Mouse (Mus musculus) intestine, postnatal 0 days (tissue): ENCODE measurements around the gene Ablim1. TPM values are rescaled to one million over a fixed set of nuclear protein-coding genes. Genes with fewer than 3 reads are reported as not detected.

Experiments used
- ATAC-seq: fragments of 200-750 bp; cut with Nextera tagmentation; 2 replicates; pipeline ENCODE4 v1.8.0; 2017; ENCODE audit warnings: mild to moderate bottlenecking, moderate TSS enrichment, moderate library complexity
- H3K27ac ChIP-seq: fragments of 300-500 bp; sonication (generic); 2 replicates; pipeline ENCODE4 v1.5.1; 2014; ENCODE audit warnings: mild to moderate bottlenecking, low read depth, low read length, moderate library complexity
- H3K27me3 ChIP-seq: fragments of 300-500 bp; sonication (generic); replicated peaks from 2 replicates; pipeline ENCODE4 v1.6.1; 2014; ENCODE audit warnings: low read length, mixed read lengths; ENCODE audit not compliant: control insufficient read depth, insufficient read depth
- H3K36me3 ChIP-seq: fragments of 300-500 bp; sonication (generic); 2 replicates; pipeline ENCODE4 v1.6.1; 2014; ENCODE audit warnings: mild to moderate bottlenecking, moderate library complexity; ENCODE audit not compliant: control insufficient read depth, insufficient read depth
- H3K4me1 ChIP-seq: fragments of 300-500 bp; sonication (generic); replicated peaks from 2 replicates; pipeline ENCODE4 v1.6.1; 2014; ENCODE audit warnings: antibody characterized with exemption, low read length, mixed read lengths; ENCODE audit not compliant: control insufficient read depth, insufficient read depth
- H3K4me2 ChIP-seq: fragments of 300-500 bp; sonication (generic); replicated peaks from 2 replicates; pipeline ENCODE4 v1.6.1; 2014; ENCODE audit warnings: low read depth, mild to moderate bottlenecking, moderate library complexity
- H3K4me3 ChIP-seq: fragments of 300-500 bp; sonication (generic); 2 replicates; pipeline ENCODE4 v1.5.1; 2014; ENCODE audit warnings: low read depth, low read length
- H3K9ac ChIP-seq: fragments of 300-500 bp; sonication (generic); 2 replicates; pipeline ENCODE4 v1.6.1; 2014; ENCODE audit warnings: mild to moderate bottlenecking, low read depth, low read length
- H3K9me3 ChIP-seq: fragments of 300-500 bp; sonication (generic); 2 replicates; pipeline ENCODE4 v1.6.1; 2016; ENCODE audit warnings: mixed run types; ENCODE audit not compliant: control insufficient read depth
- CTCF ChIP-seq: sonication (generic); IDR thresholded peaks from 2 replicates; pipeline ENCODE4 v1.5.1; 2016; ENCODE audit warnings: low read depth, mild to moderate bottlenecking, control low read depth, antibody characterized with exemption, moderate library complexity
- WGBS: fragments of 180-500 bp; shearing (Covaris S2); extraction: QIAGEN DNeasy Blood & Tissue Kit; methylation state at CpG from one replicate; pipeline ENCODE4 v1.1.7; 2014; 5-methylcytosine and 5-hydroxymethylcytosine counted together
- polyA plus RNA-seq: library from polyadenylated mRNA; unstranded; fragments of >200 nt; fragmentation: Nextera tagmentation; extraction: Ambion mirVana; gene quantifications from 2 replicates; pipeline ENCODE4 v1.2.1, GENCODE M21; 2015

The Ablim1 gene
- polyA plus RNA-seq, 1 experiment from 2014 or later: 24.4 TPM

- ATAC-seq: no peak
- no peak overlapping the region for H3K4me2 ChIP-seq
- H3K9me3 ChIP-seq: no peaks in the 10 kb centered on the region
- no peaks in the 10 kb centered on the region for H3K36me3 ChIP-seq
- H3K4me1 ChIP-seq: peaks cover 7% of the 10 kb centered on the region; the same call in 1 of the 2 replicates
- 72% methylated on average over 12 of the region's 12 CpGs for WGBS
- no peaks in the 10 kb centered on the region for H3K27me3 ChIP-seq
- no peak overlapping the region for H3K4me3 ChIP-seq
- no peak for TF ChIP-seq CTCF
- no peak overlapping the region for H3K9ac ChIP-seq
- no peak overlapping the region for H3K27ac ChIP-seq
These were observed 116.2 kb downstream of the Ablim1 start for GRCm38 (mm10) chr19:57198531-57198930.

GRCm38 (mm10) chr19:57198029-57198428 is 116.7 kb downstream of the Ablim1 start:
- no peaks in the 10 kb centered on the region for H3K27me3 ChIP-seq
- peak overlapping the region; percentile 82 for H3K4me2 ChIP-seq
- H3K36me3 ChIP-seq: no peaks in the 10 kb centered on the region
- peaks cover 7% of the 10 kb centered on the region; the same call in 1 of the 2 replicates for H3K4me1 ChIP-seq
- WGBS: 29% methylated on average over 5 of the region's 5 CpGs
- no peak for TF ChIP-seq CTCF
- no peak for ATAC-seq
- 0 out of 2 replicates have a peak overlapping the region, but pooled peaks have one; percentile 40 for H3K9ac ChIP-seq
- H3K4me3 ChIP-seq: no peak overlapping the region
- H3K9me3 ChIP-seq: no peaks in the 10 kb centered on the region
- no peak overlapping the region for H3K27ac ChIP-seq

GRCm38 (mm10) chr19:57197043-57197817 is 117.5 kb downstream of the Ablim1 start:
- peaks cover 7% of the 10 kb centered on the region; the same call in 1 of the 2 replicates for H3K4me1 ChIP-seq
- peak overlapping the region; percentile 40; the same call in 1 of the 2 replicates for H3K9ac ChIP-seq
- peak overlapping the region; percentile 45 for H3K4me3 ChIP-seq
- H3K36me3 ChIP-seq: no peaks in the 10 kb centered on the region
- 1% methylated on average over 36 of the region's 37 CpGs for WGBS
- peak overlapping the region; percentile 82 for H3K4me2 ChIP-seq
- no peak for TF ChIP-seq CTCF
- H3K27ac ChIP-seq: peak overlapping the region; percentile 23; the same call in 1 of the 2 replicates
- peak; percentile 69 for ATAC-seq
- no peaks in the 10 kb centered on the region for H3K9me3 ChIP-seq
- H3K27me3 ChIP-seq: no peaks in the 10 kb centered on the region

GRCm38 (mm10) chr19:57196616-57197015 is 118.1 kb downstream of the Ablim1 start:
- H3K4me2 ChIP-seq: peak overlapping the region; percentile 82
- H3K36me3 ChIP-seq: no peaks in the 10 kb centered on the region
- 0 out of 2 replicates have a peak overlapping the region, but pooled peaks have one; percentile 40 for H3K9ac ChIP-seq
- H3K4me1 ChIP-seq: peaks cover 7% of the 10 kb centered on the region; the same call in 1 of the 2 replicates
- ATAC-seq: no peak
- H3K9me3 ChIP-seq: no peaks in the 10 kb centered on the region
- WGBS: 26% methylated on average over 8 of the region's 8 CpGs
- H3K27me3 ChIP-seq: no peaks in the 10 kb centered on the region
- H3K27ac ChIP-seq: no peak overlapping the region
- no peak for TF ChIP-seq CTCF
- H3K4me3 ChIP-seq: peak overlapping the region; percentile 45; the same call in 1 of the 2 replicates

- H3K9me3 ChIP-seq: no peaks in the 10 kb centered on the region
- TF ChIP-seq CTCF: no peak
- no peak overlapping the region for H3K27ac ChIP-seq
- H3K4me3 ChIP-seq: no peak overlapping the region
- H3K4me2 ChIP-seq: no peak overlapping the region; the same call in 1 of the 2 replicates
- no peak overlapping the region for H3K9ac ChIP-seq
- no peaks in the 10 kb centered on the region for H3K27me3 ChIP-seq
- H3K4me1 ChIP-seq: peaks cover 5% of the 10 kb centered on the region; the same call in 1 of the 2 replicates
- no peaks in the 10 kb centered on the region for H3K36me3 ChIP-seq
- 92% methylated on average over 11 of the region's 11 CpGs for WGBS
- ATAC-seq: no peak
These were observed 119.4 kb downstream of the Ablim1 start for GRCm38 (mm10) chr19:57195169-57195930.

GRCm38 (mm10) chr19:57193958-57194357 is 120.8 kb downstream of the Ablim1 start:
- TF ChIP-seq CTCF: peak; percentile 83
- no peak for ATAC-seq
- Histone ChIP-seq H3K27me3 (no peaks in the 10 kb centered on the region), H3K4me3 (no peak overlapping the region), H3K27ac (no peak overlapping the region), H3K4me1 (peaks cover 2% of the 10 kb centered on the region; the same call in 1 of the 2 replicates), H3K36me3 (no peaks in the 10 kb centered on the region), H3K4me2 (no peak overlapping the region), H3K9ac (no peak overlapping the region), H3K9me3 (no peaks in the 10 kb centered on the region)
- 81% methylated on average over 6 of the region's 6 CpGs for WGBS
